Mouse (Mus musculus): ENCODE measurements at regions not wholly inside any gene's neighbourhood (a gene's known extent, or its start where the extent isn't known, plus 50 kb on each side); places are given as distances from the start of the nearest gene placed in this dataset.

DNA sequence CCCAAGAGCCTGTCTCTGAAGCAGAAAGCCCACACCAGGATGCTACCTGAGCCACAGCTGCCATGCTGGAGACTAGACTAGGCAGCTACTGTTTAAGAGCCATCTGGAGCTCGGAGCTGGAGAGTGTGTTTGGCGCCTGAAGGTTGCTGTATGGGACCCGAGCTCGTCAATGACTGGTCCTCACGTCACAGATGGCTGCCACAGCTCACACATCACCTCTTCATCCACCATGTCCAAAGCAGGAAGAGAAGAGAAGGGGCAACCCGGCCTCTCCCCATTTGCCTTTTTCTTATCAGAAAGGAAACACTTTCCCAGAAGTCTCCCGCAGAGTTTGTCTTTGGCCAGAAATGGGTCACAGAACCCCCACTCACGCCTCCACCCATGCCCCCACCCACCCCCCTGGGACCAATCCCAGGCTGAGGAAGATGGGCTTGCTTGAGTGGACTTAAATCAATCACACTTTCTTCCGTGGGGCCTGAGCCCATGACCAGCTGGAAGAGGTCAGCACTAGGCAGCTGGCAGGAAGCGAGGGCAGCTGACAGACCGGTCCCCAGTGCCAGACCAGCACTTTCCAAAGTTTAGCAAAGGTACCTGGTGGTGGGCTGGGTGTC, 53.5 kb upstream of the Ptpn1 start:
- no peaks in the 10 kb centered on the region for H3K36me3 ChIP-seq (ENCODE audit: control insufficient read depth, insufficient read depth, low read length, poor library complexity, severe bottlenecking)
- TF ChIP-seq POLR2A (IDR thresholded peaks at IDR 0.05; ENCODE audit: insufficient read depth, low read length) (no peak), CTCF (IDR thresholded peaks at IDR 0.05; ENCODE audit: low read depth, low read length) (no peak), EP300 (IDR thresholded peaks at IDR 0.05; ENCODE audit: insufficient read depth, low read depth, low read length) (no peak)
- H3K27ac ChIP-seq (ENCODE audit: insufficient read depth, low read length): no peak overlapping the region
- H3K4me3 ChIP-seq (ENCODE audit: low read depth, low read length): no peak overlapping the region
- H3K9ac ChIP-seq (ENCODE audit: low read depth, poor library complexity, severe bottlenecking): no peak overlapping the region
- no peaks in the 10 kb centered on the region for H3K9me3 ChIP-seq (replicated peaks; ENCODE audit: control insufficient read depth, insufficient read depth, low read length, poor library complexity, severe bottlenecking)
- no peaks in the 10 kb centered on the region for H3K27me3 ChIP-seq (ENCODE audit: control insufficient read depth, insufficient read depth, low read length, poor library complexity, severe bottlenecking)
- no peaks in the 10 kb centered on the region for H3K4me1 ChIP-seq (ENCODE audit: control insufficient read depth, insufficient read depth, low read length)

DNA sequence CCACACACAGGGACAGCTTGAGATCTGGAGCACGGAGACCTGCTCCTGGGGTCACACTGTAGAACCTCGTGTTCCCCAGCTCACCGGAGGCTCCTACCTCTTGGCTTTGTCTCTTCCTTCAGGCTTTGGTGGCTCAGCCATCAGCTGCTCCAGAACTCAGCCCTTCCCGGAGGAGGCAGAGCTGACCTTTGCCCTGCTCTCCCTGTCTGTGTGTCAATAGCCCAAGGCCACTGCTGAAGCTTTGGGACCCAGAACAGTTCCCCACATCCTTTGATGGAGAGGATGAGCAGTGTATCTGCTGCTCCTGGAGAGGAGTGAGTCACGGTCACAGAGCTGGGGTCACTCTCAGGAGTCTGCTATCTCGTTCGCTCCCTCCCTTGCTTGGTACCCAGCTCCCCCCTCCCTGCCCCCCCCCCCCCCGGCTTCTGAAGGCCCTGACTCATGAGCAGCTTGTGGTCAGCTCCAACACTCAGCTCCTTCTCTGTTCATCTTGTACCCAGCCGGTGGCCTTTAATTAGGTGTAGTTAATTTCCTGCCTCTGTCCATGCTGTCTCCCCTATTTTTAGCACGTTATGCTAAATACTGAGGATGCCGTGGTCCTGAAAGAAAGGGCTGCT, 54.5 kb upstream of the Ptpn1 start:
- Histone ChIP-seq H3K9me3 (replicated peaks; ENCODE audit: control insufficient read depth, insufficient read depth, low read length, poor library complexity, severe bottlenecking) (no peaks in the 10 kb centered on the region), H3K4me3 (ENCODE audit: low read depth, low read length) (no peak overlapping the region), H3K27me3 (ENCODE audit: control insufficient read depth, insufficient read depth, low read length, poor library complexity, severe bottlenecking) (no peaks in the 10 kb centered on the region), H3K27ac (ENCODE audit: insufficient read depth, low read length) (no peak overlapping the region), H3K4me1 (ENCODE audit: control insufficient read depth, insufficient read depth, low read length) (no peaks in the 10 kb centered on the region), H3K36me3 (ENCODE audit: control insufficient read depth, insufficient read depth, low read length, poor library complexity, severe bottlenecking) (no peaks in the 10 kb centered on the region), H3K9ac (ENCODE audit: low read depth, poor library complexity, severe bottlenecking) (no peak overlapping the region)
- TF ChIP-seq EP300 (IDR thresholded peaks at IDR 0.05; ENCODE audit: insufficient read depth, low read depth, low read length) (no peak), CTCF (IDR thresholded peaks at IDR 0.05; ENCODE audit: low read depth, low read length) (no peak), POLR2A (IDR thresholded peaks at IDR 0.05; ENCODE audit: insufficient read depth, low read length) (no peak)

DNA sequence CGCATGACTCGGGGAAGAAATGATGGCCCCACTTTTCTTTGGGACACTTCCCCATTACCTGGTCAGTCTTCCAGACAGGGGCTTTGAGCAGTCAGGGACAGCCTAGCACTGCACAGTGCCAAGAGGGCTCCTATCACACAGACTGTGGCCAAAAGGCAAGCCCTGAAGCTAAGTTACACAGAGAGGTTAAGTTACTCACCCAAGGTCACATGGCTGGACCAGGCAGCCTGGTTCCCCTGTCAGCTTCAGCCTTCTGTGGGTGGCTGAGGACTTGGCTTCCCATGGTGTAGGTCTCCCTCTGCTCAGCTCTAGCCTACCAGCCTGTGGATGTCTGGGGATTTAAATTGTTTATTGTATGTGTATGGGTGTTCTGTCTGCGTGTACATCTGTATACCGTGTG, 59.4 kb upstream of the Ptpn1 start:
- H3K36me3 ChIP-seq (ENCODE audit: control insufficient read depth, insufficient read depth, low read length, poor library complexity, severe bottlenecking): no peaks in the 10 kb centered on the region
- no peak for TF ChIP-seq CTCF (IDR thresholded peaks at IDR 0.05; ENCODE audit: low read depth, low read length)
- no peak for TF ChIP-seq POLR2A (IDR thresholded peaks at IDR 0.05; ENCODE audit: insufficient read depth, low read length)
- TF ChIP-seq EP300 (IDR thresholded peaks at IDR 0.05; ENCODE audit: insufficient read depth, low read depth, low read length): no peak
- no peak overlapping the region for H3K9ac ChIP-seq (ENCODE audit: low read depth, poor library complexity, severe bottlenecking)
- no peaks in the 10 kb centered on the region for H3K4me1 ChIP-seq (ENCODE audit: control insufficient read depth, insufficient read depth, low read length)
- H3K4me3 ChIP-seq (ENCODE audit: low read depth, low read length): no peak overlapping the region
- no peaks in the 10 kb centered on the region for H3K27me3 ChIP-seq (ENCODE audit: control insufficient read depth, insufficient read depth, low read length, poor library complexity, severe bottlenecking)
- H3K27ac ChIP-seq (ENCODE audit: insufficient read depth, low read length): no peak overlapping the region
- H3K9me3 ChIP-seq (replicated peaks; ENCODE audit: control insufficient read depth, insufficient read depth, low read length, poor library complexity, severe bottlenecking): no peaks in the 10 kb centered on the region

DNA sequence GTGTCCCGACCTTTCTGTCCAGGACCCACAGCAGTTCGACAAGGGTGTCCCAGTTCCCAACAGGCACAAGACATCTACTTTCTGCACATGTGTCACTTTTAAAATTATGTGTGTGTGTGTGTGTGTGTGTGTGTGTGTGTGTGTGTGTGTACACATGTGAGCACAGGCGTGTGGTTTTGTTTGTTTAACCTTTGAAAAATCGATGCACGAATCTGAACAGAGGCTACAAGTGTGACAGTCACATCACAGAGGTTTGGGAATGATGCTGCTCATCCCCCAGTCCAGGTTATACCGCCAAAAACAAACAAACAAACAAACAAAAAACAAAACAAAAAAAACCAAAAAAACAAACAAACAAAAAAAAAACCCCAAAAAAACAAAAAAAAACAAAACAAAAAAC, 61.7 kb upstream of the Ptpn1 start:
- Histone ChIP-seq H3K9me3 (replicated peaks; ENCODE audit: control insufficient read depth, insufficient read depth, low read length, poor library complexity, severe bottlenecking) (no peaks in the 10 kb centered on the region), H3K4me1 (ENCODE audit: control insufficient read depth, insufficient read depth, low read length) (no peaks in the 10 kb centered on the region), H3K9ac (ENCODE audit: low read depth, poor library complexity, severe bottlenecking) (no peak overlapping the region), H3K36me3 (ENCODE audit: control insufficient read depth, insufficient read depth, low read length, poor library complexity, severe bottlenecking) (no peaks in the 10 kb centered on the region), H3K4me3 (ENCODE audit: low read depth, low read length) (no peak overlapping the region), H3K27me3 (ENCODE audit: control insufficient read depth, insufficient read depth, low read length, poor library complexity, severe bottlenecking) (no peaks in the 10 kb centered on the region), H3K27ac (ENCODE audit: insufficient read depth, low read length) (no peak overlapping the region)
- TF ChIP-seq EP300 (IDR thresholded peaks at IDR 0.05; ENCODE audit: insufficient read depth, low read depth, low read length) (no peak), POLR2A (IDR thresholded peaks at IDR 0.05; ENCODE audit: insufficient read depth, low read length) (no peak), CTCF (IDR thresholded peaks at IDR 0.05; ENCODE audit: low read depth, low read length) (no peak)

DNA sequence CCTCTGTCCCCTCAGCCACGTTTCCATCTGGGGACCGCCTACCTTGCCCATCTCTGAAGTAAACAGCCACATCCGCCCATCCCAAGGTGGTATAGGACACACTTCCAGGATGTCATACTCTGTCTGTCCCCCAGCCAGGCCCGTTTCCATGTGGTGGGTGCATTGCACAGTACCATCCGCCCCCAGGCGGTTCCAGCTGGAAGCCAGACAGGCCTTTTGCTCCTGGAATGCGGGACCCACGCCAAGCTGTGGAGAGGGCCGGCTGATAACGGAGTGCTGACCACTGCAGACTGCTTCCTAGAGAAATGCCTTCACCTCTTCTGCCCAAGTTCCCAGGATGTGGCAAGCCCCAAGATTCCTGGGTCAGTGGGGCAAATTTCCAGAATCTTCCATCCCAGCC, 65.1 kb upstream of the Ptpn1 start:
- no peak overlapping the region for H3K9ac ChIP-seq (ENCODE audit: low read depth, poor library complexity, severe bottlenecking)
- no peaks in the 10 kb centered on the region for H3K9me3 ChIP-seq (replicated peaks; ENCODE audit: control insufficient read depth, insufficient read depth, low read length, poor library complexity, severe bottlenecking)
- no peaks in the 10 kb centered on the region for H3K4me1 ChIP-seq (ENCODE audit: control insufficient read depth, insufficient read depth, low read length)
- H3K27ac ChIP-seq (ENCODE audit: insufficient read depth, low read length): no peak overlapping the region
- no peaks in the 10 kb centered on the region for H3K27me3 ChIP-seq (ENCODE audit: control insufficient read depth, insufficient read depth, low read length, poor library complexity, severe bottlenecking)
- no peak overlapping the region for H3K4me3 ChIP-seq (ENCODE audit: low read depth, low read length)
- no peak for TF ChIP-seq POLR2A (IDR thresholded peaks at IDR 0.05; ENCODE audit: insufficient read depth, low read length)
- TF ChIP-seq EP300 (IDR thresholded peaks at IDR 0.05; ENCODE audit: insufficient read depth, low read depth, low read length): no peak
- no peak for TF ChIP-seq CTCF (IDR thresholded peaks at IDR 0.05; ENCODE audit: low read depth, low read length)
- H3K36me3 ChIP-seq (ENCODE audit: control insufficient read depth, insufficient read depth, low read length, poor library complexity, severe bottlenecking): no peaks in the 10 kb centered on the region

DNA sequence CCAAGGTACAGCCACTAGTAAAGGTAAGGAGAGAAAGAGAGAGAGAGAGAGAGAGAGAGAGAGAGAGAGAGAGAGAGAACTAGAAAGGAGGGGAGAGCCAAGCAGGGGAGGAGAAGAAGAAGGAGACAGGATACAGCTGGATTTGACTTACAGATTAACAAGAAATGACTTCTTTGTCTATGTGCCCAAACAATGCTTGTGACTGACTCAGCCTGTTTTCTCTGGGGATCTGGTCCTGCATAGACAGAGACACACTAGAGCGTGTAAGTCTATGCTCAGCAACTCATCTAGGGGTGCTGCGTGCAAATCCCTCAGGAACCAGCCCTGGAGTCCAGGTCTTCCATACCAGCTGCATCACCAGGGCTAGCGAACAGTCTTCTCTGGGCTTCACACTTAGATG, 66.3 kb upstream of the Ptpn1 start:
- no peaks in the 10 kb centered on the region for H3K27me3 ChIP-seq (ENCODE audit: control insufficient read depth, insufficient read depth, low read length, poor library complexity, severe bottlenecking)
- H3K9ac ChIP-seq (ENCODE audit: low read depth, poor library complexity, severe bottlenecking): no peak overlapping the region
- no peaks in the 10 kb centered on the region for H3K9me3 ChIP-seq (replicated peaks; ENCODE audit: control insufficient read depth, insufficient read depth, low read length, poor library complexity, severe bottlenecking)
- no peak overlapping the region for H3K27ac ChIP-seq (ENCODE audit: insufficient read depth, low read length)
- no peak for TF ChIP-seq POLR2A (IDR thresholded peaks at IDR 0.05; ENCODE audit: insufficient read depth, low read length)
- TF ChIP-seq EP300 (IDR thresholded peaks at IDR 0.05; ENCODE audit: insufficient read depth, low read depth, low read length): no peak
- no peak for TF ChIP-seq CTCF (IDR thresholded peaks at IDR 0.05; ENCODE audit: low read depth, low read length)
- H3K36me3 ChIP-seq (ENCODE audit: control insufficient read depth, insufficient read depth, low read length, poor library complexity, severe bottlenecking): no peaks in the 10 kb centered on the region
- no peak overlapping the region for H3K4me3 ChIP-seq (ENCODE audit: low read depth, low read length)
- no peaks in the 10 kb centered on the region for H3K4me1 ChIP-seq (ENCODE audit: control insufficient read depth, insufficient read depth, low read length)
